Mouse (Mus musculus) ES-E14 (cell line): ENCODE measurements around the gene Clrn1.

Source experiments
- MAFK ChIP-seq: IDR thresholded peaks from 2 replicates; pipeline ENCODE4 v1.6.1; 2014; ENCODE audit warnings: mild to moderate bottlenecking, low read depth, low read length, inconsistent platforms; ENCODE audit not compliant: insufficient read depth
- ZNF384 ChIP-seq: IDR thresholded peaks from 2 replicates; pipeline ENCODE4 v1.6.1; 2012; ENCODE audit warnings: low read depth, low read length, inconsistent platforms

DNA sequence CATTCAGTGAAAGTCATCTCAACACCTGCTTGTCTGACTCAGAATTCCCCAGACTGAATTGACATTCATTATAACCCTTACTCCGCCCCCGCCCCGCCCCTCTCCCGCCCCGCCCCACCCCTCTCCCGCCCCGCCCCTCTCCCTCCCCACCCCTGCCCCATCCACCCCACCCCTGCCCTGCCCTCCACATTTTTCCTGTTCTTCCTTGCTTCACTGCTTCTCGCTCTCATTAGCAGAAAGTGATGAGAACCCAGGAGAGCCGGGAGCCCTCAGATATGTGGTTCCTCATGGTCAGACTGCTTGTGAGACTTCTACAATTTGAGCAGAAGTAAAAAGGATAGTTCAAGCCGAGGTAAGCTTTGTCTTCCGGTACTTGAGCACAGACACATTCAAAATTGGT is 38.0 kb upstream of the Clrn1 start:
- no peak for TF ChIP-seq MAFK
- TF ChIP-seq ZNF384 = no peak
